Mouse (Mus musculus) intestine, postnatal 0 days (tissue): Measurements from ENCODE around the gene Cyp2j13. TPM values are rescaled to one million over a fixed set of nuclear protein-coding genes. Genes with fewer than 3 reads are reported as not detected.
A peak's percentile ranks its signal among the peaks of the same experiment; 100 is the strongest.
"Not testable (repeated sequence)": the region's sequence is repeated elsewhere in the genome, so short reads cannot be mapped to it uniquely, and the experiment has no call there.

Experiments used
- ATAC-seq: fragments of 200-750 bp; cut with Nextera tagmentation; 2 replicates; pipeline ENCODE4 v1.8.0; 2017; ENCODE audit warnings: mild to moderate bottlenecking, moderate TSS enrichment, moderate library complexity
- H3K27ac ChIP-seq: fragments of 300-500 bp; sonication (generic); 2 replicates; pipeline ENCODE4 v1.5.1; 2014; ENCODE audit warnings: mild to moderate bottlenecking, low read depth, low read length, moderate library complexity
- H3K27me3 ChIP-seq: fragments of 300-500 bp; sonication (generic); replicated peaks from 2 replicates; pipeline ENCODE4 v1.6.1; 2014; ENCODE audit warnings: low read length, mixed read lengths; ENCODE audit not compliant: control insufficient read depth, insufficient read depth
- H3K36me3 ChIP-seq: fragments of 300-500 bp; sonication (generic); 2 replicates; pipeline ENCODE4 v1.6.1; 2014; ENCODE audit warnings: mild to moderate bottlenecking, moderate library complexity; ENCODE audit not compliant: control insufficient read depth, insufficient read depth
- H3K4me1 ChIP-seq: fragments of 300-500 bp; sonication (generic); replicated peaks from 2 replicates; pipeline ENCODE4 v1.6.1; 2014; ENCODE audit warnings: antibody characterized with exemption, low read length, mixed read lengths; ENCODE audit not compliant: control insufficient read depth, insufficient read depth
- H3K4me2 ChIP-seq: fragments of 300-500 bp; sonication (generic); replicated peaks from 2 replicates; pipeline ENCODE4 v1.6.1; 2014; ENCODE audit warnings: low read depth, mild to moderate bottlenecking, moderate library complexity
- H3K4me3 ChIP-seq: fragments of 300-500 bp; sonication (generic); 2 replicates; pipeline ENCODE4 v1.5.1; 2014; ENCODE audit warnings: low read depth, low read length
- H3K9ac ChIP-seq: fragments of 300-500 bp; sonication (generic); 2 replicates; pipeline ENCODE4 v1.6.1; 2014; ENCODE audit warnings: mild to moderate bottlenecking, low read depth, low read length
- H3K9me3 ChIP-seq: fragments of 300-500 bp; sonication (generic); 2 replicates; pipeline ENCODE4 v1.6.1; 2016; ENCODE audit warnings: mixed run types; ENCODE audit not compliant: control insufficient read depth
- CTCF ChIP-seq: sonication (generic); IDR thresholded peaks from 2 replicates; pipeline ENCODE4 v1.5.1; 2016; ENCODE audit warnings: low read depth, mild to moderate bottlenecking, control low read depth, antibody characterized with exemption, moderate library complexity
- WGBS: fragments of 180-500 bp; shearing (Covaris S2); extraction: QIAGEN DNeasy Blood & Tissue Kit; methylation state at CpG from one replicate; pipeline ENCODE4 v1.1.7; 2014; 5-methylcytosine and 5-hydroxymethylcytosine counted together
- polyA plus RNA-seq: library from polyadenylated mRNA; unstranded; fragments of >200 nt; fragmentation: Nextera tagmentation; extraction: Ambion mirVana; gene quantifications from 2 replicates; pipeline ENCODE4 v1.2.1, GENCODE M21; 2015

The Cyp2j13 gene
- 0.16 and 0.37 TPM in 2 replicates for polyA plus RNA-seq

GRCm38 (mm10) chr4:96077261-96078125 lies at the start of gene Cyp2j13:
Gene Cyp2j13, minus strand, starts transcription at chr4:96077546.
- no peak within 1 kb of the TSS for H3K4me3 ChIP-seq
- no peak for TF ChIP-seq CTCF
- 13% methylated on average over 20 of the region's 20 CpGs for WGBS
- no peak within 1 kb of the TSS for H3K9ac ChIP-seq
- H3K4me2 ChIP-seq: peak within 1 kb of the TSS; percentile 40
- H3K9me3 ChIP-seq: no peaks in the 10 kb centered on the region
- H3K36me3 ChIP-seq: no peaks in the 10 kb centered on the region
- no peaks in the 10 kb centered on the region for H3K4me1 ChIP-seq
- no peaks in the 10 kb centered on the region for H3K27me3 ChIP-seq
- no peak for ATAC-seq
- no peak within 1 kb of the TSS for H3K27ac ChIP-seq

GRCm38 (mm10) chr4:96096841-96097240 lies 19.5 kb upstream of the Cyp2j13 start:
- no peak overlapping the region for H3K4me2 ChIP-seq
- no peaks in the 10 kb centered on the region for H3K36me3 ChIP-seq
- no peak overlapping the region for H3K4me3 ChIP-seq
- WGBS: 62% methylated on average over 2 of the region's 2 CpGs
- ATAC-seq: no peak
- H3K27ac ChIP-seq: no peak overlapping the region
- no peak overlapping the region for H3K9ac ChIP-seq
- no peaks in the 10 kb centered on the region for H3K9me3 ChIP-seq
- H3K27me3 ChIP-seq: no peaks in the 10 kb centered on the region
- no peaks in the 10 kb centered on the region for H3K4me1 ChIP-seq
- no peak for TF ChIP-seq CTCF

GRCm38 (mm10) chr4:96091869-96092268 lies 14.5 kb upstream of the Cyp2j13 start:
- Histone ChIP-seq H3K4me1 (no peaks in the 10 kb centered on the region), H3K9me3 (no peaks in the 10 kb centered on the region), H3K4me2 (no peak overlapping the region), H3K9ac (no peak overlapping the region), H3K36me3 (no peaks in the 10 kb centered on the region), H3K27ac (no peak overlapping the region), H3K4me3 (no peak overlapping the region), H3K27me3 (no peaks in the 10 kb centered on the region)
- peak; percentile 63 for TF ChIP-seq CTCF
- ATAC-seq: no peak

GRCm38 (mm10) chr4:96089356-96090048 lies 12.2 kb upstream of the Cyp2j13 start:
- ATAC-seq, H3K27ac ChIP-seq, H3K36me3 ChIP-seq, H3K9ac ChIP-seq, H3K4me2 ChIP-seq, H3K4me3 ChIP-seq, H3K4me1 ChIP-seq, H3K9me3 ChIP-seq, H3K27me3 ChIP-seq: not testable (repeated sequence)
- WGBS: 63% methylated on average over 6 of the region's 6 CpGs

GRCm38 (mm10) chr4:96078308-96078707 lies 962 bp upstream of the Cyp2j13 start:
- no peak for TF ChIP-seq CTCF

GRCm38 (mm10) chr4:96062045-96062444 lies 15.3 kb downstream of the Cyp2j13 start:
- Histone ChIP-seq H3K27me3 (no peaks in the 10 kb centered on the region), H3K4me1 (no peaks in the 10 kb centered on the region), H3K9me3 (no peaks in the 10 kb centered on the region), H3K4me2 (no peak overlapping the region), H3K27ac (no peak overlapping the region), H3K9ac (no peak overlapping the region), H3K36me3 (no peaks in the 10 kb centered on the region), H3K4me3 (no peak overlapping the region)
- 86% methylated on average over 2 of the region's 2 CpGs for WGBS
- no peak for ATAC-seq
- TF ChIP-seq CTCF: no peak

More at GRCm38 (mm10) chr4:96078308-96078707, 962 bp upstream of the Cyp2j13 start:
- H3K4me3 ChIP-seq: no peak overlapping the region
- no peaks in the 10 kb centered on the region for H3K9me3 ChIP-seq
- H3K27me3 ChIP-seq: no peaks in the 10 kb centered on the region
- H3K4me2 ChIP-seq: no peak overlapping the region
- H3K4me1 ChIP-seq: no peaks in the 10 kb centered on the region
- no peak overlapping the region for H3K9ac ChIP-seq
- no peak for ATAC-seq
- no peaks in the 10 kb centered on the region for H3K36me3 ChIP-seq
- no peak overlapping the region for H3K27ac ChIP-seq
